Mouse (Mus musculus): ENCODE results near the gene Unc13a. TPM values are rescaled to one million over a fixed set of nuclear protein-coding genes. Genes with fewer than 3 reads are reported as not detected.
A peak's percentile ranks its signal among the peaks of the same experiment; 100 is the strongest.
"Not testable (repeated sequence)": the region's sequence is repeated elsewhere in the genome, so short reads cannot be mapped to it uniquely, and the experiment has no call there.

The Unc13a gene
- 2.2 TPM in 2 replicates for polyA plus RNA-seq (2016; fragmentation: Nextera tagmentation; extraction: Ambion mirVana)

GRCm38 (mm10) chr8:71671549-71671965 lies at the start of gene Unc13a:
Unc13a (minus strand) TSS chr8:71671757.
- under 1% methylated on average over 42 of the region's 42 CpGs for WGBS
- Histone ChIP-seq H3K27me3 (replicated peaks; ENCODE audit: low read depth, poor library complexity, severe bottlenecking) (peaks cover 81% of the 10 kb centered on the region), H3K36me3 (replicated peaks) (no peaks in the 10 kb centered on the region), H3K9me3 (no peaks in the 10 kb centered on the region), H3K4me3 (peak within 1 kb of the TSS; percentile 65), H3K27ac (replicated peaks) (peak within 1 kb of the TSS; percentile 69), H3K4me1 (peaks cover 61% of the 10 kb centered on the region)
- DNase-seq (ENCODE audit: low spot score), result peak; percentile 94

DNA sequence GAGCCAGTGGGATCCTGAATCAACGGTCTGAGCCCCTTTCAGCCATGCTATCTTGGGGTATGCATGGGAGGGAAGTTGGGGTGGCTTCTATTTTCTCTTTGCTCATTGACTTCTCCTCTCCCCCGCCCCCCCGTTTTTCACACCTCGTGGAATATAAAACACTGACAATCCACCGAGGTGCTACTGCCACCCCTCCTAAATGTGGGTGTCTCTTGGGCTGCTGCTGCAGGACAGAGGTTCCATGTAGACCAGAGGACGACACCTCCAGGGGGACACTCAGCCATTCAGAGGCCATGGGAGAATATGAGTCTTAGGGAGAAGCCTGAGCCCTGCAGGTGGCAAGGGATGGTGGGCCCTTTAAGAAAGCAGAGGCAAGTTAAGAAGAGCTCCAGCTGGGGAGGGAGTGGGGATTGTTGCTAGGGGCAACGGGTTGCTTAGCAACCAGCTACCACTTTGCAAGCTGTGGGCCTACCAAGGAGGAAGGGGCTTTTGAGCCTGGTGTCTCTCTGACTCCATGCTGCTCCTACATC lies 48.4 kb upstream of the Unc13a start:
- Histone ChIP-seq H3K9me3 (no peaks in the 10 kb centered on the region), H3K4me3 (no peak overlapping the region), H3K27me3 (replicated peaks; ENCODE audit: low read depth, poor library complexity, severe bottlenecking) (peaks cover 48% of the 10 kb centered on the region), H3K36me3 (replicated peaks) (no peaks in the 10 kb centered on the region), H3K4me1 (peaks cover 42% of the 10 kb centered on the region), H3K27ac (replicated peaks) (no peak overlapping the region)
- DNase-seq (ENCODE audit: low spot score), result peak; percentile 86
- 25% methylated on average over 7 of the region's 7 CpGs for WGBS

GRCm38 (mm10) chr8:71719218-71719617 lies 47.7 kb upstream of the Unc13a start:
- H3K4me1 ChIP-seq, result peaks cover 38% of the 10 kb centered on the region
- WGBS, result 72% methylated on average over 4 of the region's 4 CpGs
- H3K27ac ChIP-seq (replicated peaks), result no peak overlapping the region

DNA sequence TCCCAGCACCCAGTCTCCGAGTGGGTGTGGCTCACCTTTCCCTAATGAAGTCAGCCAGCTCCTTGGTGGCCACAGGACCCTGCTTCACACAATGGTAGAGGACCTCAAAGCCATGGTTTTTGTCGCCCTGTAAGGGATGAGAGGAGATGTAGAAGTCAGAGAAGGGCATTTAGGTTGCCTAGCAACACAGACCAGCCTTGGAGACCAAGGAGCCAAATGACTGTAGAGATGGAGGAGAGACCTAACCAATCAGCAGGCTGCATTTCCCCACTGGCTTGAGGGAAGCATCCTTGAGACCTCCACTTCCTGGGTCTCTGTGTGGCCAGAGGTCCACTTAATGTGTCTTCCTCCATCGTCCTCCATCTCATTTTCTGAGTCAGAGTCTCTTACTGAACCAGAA lies 46.7 kb upstream of the Unc13a start:
- WGBS, result 31% methylated on average over 3 of the region's 3 CpGs

More at GRCm38 (mm10) chr8:71719218-71719617, 47.7 kb upstream of the Unc13a start:
- Histone ChIP-seq H3K9me3 (no peaks in the 10 kb centered on the region), H3K27me3 (replicated peaks; ENCODE audit: low read depth, poor library complexity, severe bottlenecking) (peaks cover 44% of the 10 kb centered on the region), H3K4me3 (no peak overlapping the region), H3K36me3 (replicated peaks) (no peaks in the 10 kb centered on the region)
- no peak for DNase-seq (ENCODE audit: low spot score)

DNA sequence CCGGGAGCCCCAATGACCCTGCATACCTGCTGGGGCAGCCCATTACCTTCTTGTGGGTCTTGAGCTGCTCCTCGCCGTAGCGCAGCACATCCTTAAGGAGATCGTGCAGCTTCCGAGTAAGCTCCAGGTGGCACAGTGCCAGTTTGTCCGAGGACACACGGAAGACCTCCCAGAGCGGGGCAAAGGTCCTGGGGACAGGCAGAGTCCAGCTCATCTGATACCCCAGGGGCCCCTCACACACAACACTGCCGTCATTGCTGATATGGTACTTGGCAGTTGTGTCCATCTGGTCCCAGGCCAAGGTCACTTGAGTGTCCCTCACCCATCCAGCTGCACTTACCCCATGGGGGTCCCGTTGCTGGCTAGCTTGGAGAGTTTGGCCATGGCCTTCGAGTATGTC lies 45.5 kb upstream of the Unc13a start:
- H3K27ac ChIP-seq (replicated peaks), result no peak overlapping the region
- 90% methylated on average over 12 of the region's 12 CpGs for WGBS
- peaks cover 31% of the 10 kb centered on the region for H3K4me1 ChIP-seq
- no peaks in the 10 kb centered on the region for H3K9me3 ChIP-seq
- no peaks in the 10 kb centered on the region for H3K36me3 ChIP-seq (replicated peaks)
- peaks cover 37% of the 10 kb centered on the region for H3K27me3 ChIP-seq (replicated peaks; ENCODE audit: low read depth, poor library complexity, severe bottlenecking)
- H3K4me3 ChIP-seq, result no peak overlapping the region
- DNase-seq (ENCODE audit: low spot score), result no peak

More for the DNA sequence above, 46.7 kb upstream of the Unc13a start:
- Histone ChIP-seq H3K27ac (replicated peaks) (no peak overlapping the region), H3K4me3 (no peak overlapping the region), H3K27me3 (replicated peaks; ENCODE audit: low read depth, poor library complexity, severe bottlenecking) (peaks cover 36% of the 10 kb centered on the region), H3K36me3 (replicated peaks) (no peaks in the 10 kb centered on the region), H3K9me3 (no peaks in the 10 kb centered on the region), H3K4me1 (peaks cover 38% of the 10 kb centered on the region)
- no peak for DNase-seq (ENCODE audit: low spot score)

DNA sequence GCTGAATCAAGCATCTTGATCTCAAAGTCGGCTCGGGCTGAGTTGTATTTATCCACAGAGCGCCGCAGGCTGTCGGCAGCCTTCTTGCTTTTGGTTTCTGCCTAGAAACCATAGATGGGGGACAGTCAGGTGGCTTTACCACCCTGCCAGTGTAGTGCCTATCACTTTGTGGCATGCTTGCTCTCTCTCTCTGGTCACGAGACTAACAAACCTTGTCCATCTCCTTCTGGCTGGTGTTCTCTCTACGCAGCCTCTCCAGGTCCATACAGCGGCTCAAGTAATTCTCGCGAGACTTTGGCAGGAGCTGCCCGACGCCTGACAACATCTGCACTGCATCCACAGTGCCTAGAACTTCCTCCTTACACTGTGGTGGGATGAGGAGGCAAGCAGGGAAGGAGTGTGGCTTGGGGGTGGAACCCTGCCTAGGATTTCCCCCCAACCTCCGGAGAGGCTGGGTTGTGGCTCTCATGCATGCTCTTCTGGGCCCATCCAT lies 45.0 kb upstream of the Unc13a start:
- Histone ChIP-seq H3K9me3 (no peaks in the 10 kb centered on the region), H3K36me3 (replicated peaks) (no peaks in the 10 kb centered on the region), H3K4me3 (no peak overlapping the region), H3K27me3 (replicated peaks; ENCODE audit: low read depth, poor library complexity, severe bottlenecking) (peaks cover 37% of the 10 kb centered on the region), H3K27ac (replicated peaks) (no peak overlapping the region), H3K4me1 (peaks cover 26% of the 10 kb centered on the region)
- no peak for DNase-seq (ENCODE audit: low spot score)
- 83% methylated on average over 13 of the region's 13 CpGs for WGBS

DNA sequence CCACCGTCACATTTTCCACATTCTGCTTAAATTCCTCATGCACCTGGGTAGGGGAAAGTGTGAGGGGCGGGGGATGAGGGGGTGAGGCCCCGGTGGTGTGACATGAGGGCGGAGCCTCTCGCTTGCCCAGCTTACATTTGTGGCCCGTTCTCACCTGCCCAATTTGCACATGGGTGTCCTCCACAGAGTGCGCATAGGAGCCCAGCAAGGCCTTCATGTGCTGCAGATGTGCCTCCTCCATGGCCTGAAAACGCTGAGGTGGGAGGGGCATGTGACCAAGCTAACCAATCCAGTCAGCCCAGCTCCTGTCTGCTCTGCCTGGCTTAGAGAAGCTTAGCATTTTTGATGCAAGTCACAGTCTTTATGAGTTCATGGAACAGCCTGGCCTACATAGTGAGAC lies 44.0 kb upstream of the Unc13a start:
- H3K9me3 ChIP-seq, result no peaks in the 10 kb centered on the region
- H3K27ac ChIP-seq (replicated peaks), result no peak overlapping the region
- 52% methylated on average over 8 of the region's 8 CpGs for WGBS
- peaks cover 15% of the 10 kb centered on the region for H3K4me1 ChIP-seq
- H3K36me3 ChIP-seq (replicated peaks), result no peaks in the 10 kb centered on the region
- H3K27me3 ChIP-seq (replicated peaks; ENCODE audit: low read depth, poor library complexity, severe bottlenecking), result peaks cover 43% of the 10 kb centered on the region
- DNase-seq (ENCODE audit: low spot score), result no peak
- H3K4me3 ChIP-seq, result no peak overlapping the region

- Histone ChIP-seq H3K36me3 (replicated peaks) (no peaks in the 10 kb centered on the region), H3K9me3 (no peaks in the 10 kb centered on the region), H3K4me3 (no peak overlapping the region), H3K4me1 (peaks cover 19% of the 10 kb centered on the region), H3K27ac (replicated peaks) (no peak overlapping the region), H3K27me3 (replicated peaks; ENCODE audit: low read depth, poor library complexity, severe bottlenecking) (peaks cover 76% of the 10 kb centered on the region)
- 79% methylated on average over 2 of the region's 2 CpGs for WGBS
- DNase-seq (ENCODE audit: low spot score), result no peak
Observed at GRCm38 (mm10) chr8:71711574-71711973, 40.0 kb upstream of the Unc13a start.

GRCm38 (mm10) chr8:71709800-71710446 lies 38.4 kb upstream of the Unc13a start:
- no peak overlapping the region for H3K27ac ChIP-seq (replicated peaks)
- DNase-seq (ENCODE audit: low spot score), result peak; percentile 87
- peaks cover 15% of the 10 kb centered on the region for H3K4me1 ChIP-seq
- H3K27me3 ChIP-seq (replicated peaks; ENCODE audit: low read depth, poor library complexity, severe bottlenecking), result peaks cover 76% of the 10 kb centered on the region
- no peaks in the 10 kb centered on the region for H3K36me3 ChIP-seq (replicated peaks)
- 20% methylated on average over 25 of the region's 25 CpGs for WGBS
- no peaks in the 10 kb centered on the region for H3K9me3 ChIP-seq
- H3K4me3 ChIP-seq, result peak overlapping the region; percentile 40

DNA sequence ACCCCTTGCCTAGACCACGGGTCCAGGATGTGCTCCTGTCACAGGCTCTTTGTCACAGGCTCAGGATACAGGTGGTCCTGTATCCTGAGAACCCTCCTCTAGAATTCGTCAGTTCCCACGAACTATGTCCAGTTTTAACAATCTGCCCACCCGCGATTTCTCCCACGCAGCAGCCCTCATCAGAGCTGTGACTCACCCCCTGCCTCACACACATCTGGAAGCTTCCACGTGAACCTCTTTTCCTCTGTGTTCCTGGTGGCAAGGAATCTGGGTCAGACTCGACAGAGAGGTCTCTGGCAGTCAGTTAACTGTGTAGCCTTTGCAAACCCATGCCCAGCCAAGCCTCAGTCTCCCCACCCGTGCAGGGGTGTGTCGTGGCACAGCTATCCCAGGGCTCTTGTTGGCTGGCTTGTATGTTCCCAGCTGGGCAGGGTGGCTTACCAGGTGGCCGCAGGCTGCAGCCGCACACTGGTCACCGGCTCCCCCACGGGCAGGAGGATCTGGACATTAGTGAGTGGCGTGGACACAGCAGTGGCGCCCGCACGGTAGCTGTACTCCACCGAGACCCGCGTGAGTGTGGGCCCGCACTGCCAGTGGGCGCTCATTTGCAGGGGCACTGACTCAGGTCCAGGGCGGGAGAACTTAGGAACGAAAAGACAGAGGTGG lies 37.7 kb upstream of the Unc13a start:
- H3K4me3 ChIP-seq, result peak overlapping the region; percentile 40
- H3K27me3 ChIP-seq (replicated peaks; ENCODE audit: low read depth, poor library complexity, severe bottlenecking), result peaks cover 79% of the 10 kb centered on the region

DNA sequence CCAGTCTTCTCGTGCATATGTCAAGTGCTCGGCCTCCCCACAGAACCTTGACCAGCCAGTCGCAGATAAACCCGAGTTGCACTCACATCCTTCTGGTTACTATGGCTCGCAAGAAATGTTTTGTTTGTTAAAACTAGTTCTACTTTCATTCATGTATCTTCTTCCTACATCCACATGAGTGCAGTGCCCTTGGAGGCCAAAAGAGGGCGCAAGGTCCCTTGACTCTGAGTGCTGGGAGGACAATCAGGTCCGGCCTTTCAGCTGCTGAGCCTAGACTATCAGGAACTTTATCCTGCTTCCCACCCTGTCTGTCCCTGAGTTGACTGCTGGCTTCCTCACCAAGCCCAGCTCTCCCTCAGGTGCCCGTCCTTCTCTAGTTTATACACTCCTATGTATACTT lies 36.3 kb upstream of the Unc13a start:
- no peaks in the 10 kb centered on the region for H3K9me3 ChIP-seq
- no peak overlapping the region for H3K4me3 ChIP-seq
- peaks cover 88% of the 10 kb centered on the region for H3K27me3 ChIP-seq (replicated peaks; ENCODE audit: low read depth, poor library complexity, severe bottlenecking)
- peaks cover 15% of the 10 kb centered on the region for H3K4me1 ChIP-seq
- no peaks in the 10 kb centered on the region for H3K36me3 ChIP-seq (replicated peaks)
- peak; percentile 60 for DNase-seq (ENCODE audit: low spot score)
- 34% methylated on average over 8 of the region's 8 CpGs for WGBS
- H3K27ac ChIP-seq (replicated peaks), result no peak overlapping the region

More for the DNA sequence above, 37.7 kb upstream of the Unc13a start:
- DNase-seq (ENCODE audit: low spot score), result no peak
- H3K4me1 ChIP-seq, result peaks cover 15% of the 10 kb centered on the region
- no peaks in the 10 kb centered on the region for H3K36me3 ChIP-seq (replicated peaks)
- 39% methylated on average over 25 of the region's 25 CpGs for WGBS
- H3K27ac ChIP-seq (replicated peaks), result no peak overlapping the region
- H3K9me3 ChIP-seq, result no peaks in the 10 kb centered on the region

- peaks cover 89% of the 10 kb centered on the region for H3K27me3 ChIP-seq (replicated peaks; ENCODE audit: low read depth, poor library complexity, severe bottlenecking)
- not testable (repeated sequence) for DNase-seq (ENCODE audit: low spot score)
Observed at GRCm38 (mm10) chr8:71703400-71703799, 31.8 kb upstream of the Unc13a start.

DNA sequence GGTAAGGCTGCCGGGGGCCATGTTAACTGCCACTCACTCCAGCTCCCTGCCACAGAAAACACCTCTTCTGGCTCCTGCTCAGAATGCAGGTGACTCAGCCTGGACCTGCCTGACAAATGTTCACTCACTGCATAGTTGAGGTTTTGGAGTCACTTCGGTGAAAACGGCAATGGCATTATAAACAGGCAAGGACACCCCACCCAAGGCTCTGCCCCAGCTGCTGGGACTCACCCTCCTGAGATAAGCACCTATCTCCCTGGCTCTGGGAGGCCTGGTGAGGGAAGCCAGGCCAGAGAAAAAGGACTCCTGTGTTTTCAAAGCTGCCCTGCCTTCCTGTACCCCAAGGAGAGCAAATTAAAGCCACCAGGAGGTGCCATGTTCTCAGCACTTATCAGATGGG lies 31.4 kb upstream of the Unc13a start:
- WGBS, result 80% methylated on average over 3 of the region's 3 CpGs
- Histone ChIP-seq H3K4me1 (peaks cover 20% of the 10 kb centered on the region), H3K4me3 (no peak overlapping the region), H3K27me3 (replicated peaks; ENCODE audit: low read depth, poor library complexity, severe bottlenecking) (peaks cover 89% of the 10 kb centered on the region), H3K9me3 (no peaks in the 10 kb centered on the region), H3K27ac (replicated peaks) (no peak overlapping the region), H3K36me3 (replicated peaks) (no peaks in the 10 kb centered on the region)
- no peak for DNase-seq (ENCODE audit: low spot score)

More at GRCm38 (mm10) chr8:71703400-71703799, 31.8 kb upstream of the Unc13a start:
- not testable (repeated sequence) for H3K27ac ChIP-seq (replicated peaks); H3K36me3 ChIP-seq (replicated peaks); H3K9me3 ChIP-seq; H3K4me3 ChIP-seq
- peaks cover 20% of the 10 kb centered on the region for H3K4me1 ChIP-seq
